Mouse (Mus musculus): ENCODE measurements around the gene Zscan26. TPM values are rescaled to one million over a fixed set of nuclear protein-coding genes. Genes with fewer than 3 reads are reported as not detected.
"Not testable (repeated sequence)": the region's sequence is repeated elsewhere in the genome, so short reads cannot be mapped to it uniquely, and the experiment has no call there.

Gene Zscan26
- total RNA-seq (2014; rRNA removed; ENCODE audit: low replicate concordance) (14.1 and 17.5 TPM in 2 replicates), polyA plus RNA-seq (2015; fragmentation: Nextera tagmentation; extraction: Ambion mirVana) (19.5 and 22.4 TPM in 2 replicates)

DNA sequence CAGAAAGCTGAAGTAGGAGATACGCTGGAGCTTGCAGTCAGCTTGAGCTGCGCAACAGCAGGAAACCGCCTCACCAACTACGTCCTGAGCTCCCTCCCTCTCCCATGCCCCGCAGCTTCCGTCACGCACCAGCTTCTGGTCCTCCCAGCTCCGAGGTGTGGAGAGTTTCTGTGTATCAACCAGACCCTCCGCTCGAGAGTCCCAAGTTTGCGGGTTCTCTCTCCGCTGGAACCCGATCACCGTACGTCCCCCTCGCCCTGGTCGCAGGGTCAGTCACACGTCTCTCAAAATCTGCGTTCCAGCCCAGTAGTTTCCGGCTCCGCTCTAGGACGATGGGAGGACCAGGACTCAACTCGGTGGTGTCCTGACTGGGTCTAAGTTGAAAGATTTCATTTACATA is at the start of gene Zscan26:
Zscan26 (minus strand) TSS at position 282 of the 400 bp plus-strand sequence.
- peak within 1 kb of the TSS; percentile 76 for H3K9ac ChIP-seq (replicated peaks; ENCODE audit: low read depth, low read length)
- H3K27ac ChIP-seq (ENCODE audit: low read depth): peak within 1 kb of the TSS; percentile 82
- H3K4me3 ChIP-seq (ENCODE audit: low read depth, low read length): peak within 1 kb of the TSS; percentile 86
- no peaks in the 10 kb centered on the region for H3K27me3 ChIP-seq (ENCODE audit: control insufficient read depth, insufficient read depth, low read length)
- under 1% methylated on average over 23 of the region's 23 CpGs for WGBS
- peak; percentile 71 for DNase-seq (ENCODE audit: low spot score)
- H3K9me3 ChIP-seq (replicated peaks; ENCODE audit: control insufficient read depth, low read length): no peaks in the 10 kb centered on the region
- peak within 1 kb of the TSS; percentile 79 for H3K4me2 ChIP-seq (ENCODE audit: low read depth, low read length)
- peaks cover 9% of the 10 kb centered on the region for H3K4me1 ChIP-seq (ENCODE audit: control insufficient read depth, insufficient read depth)
- peak; percentile 90 for ATAC-seq (ENCODE audit: insufficient read depth, low read depth)
- TF ChIP-seq EP300 (IDR thresholded peaks at IDR 0.05; ENCODE audit: low read depth): no peak
- TF ChIP-seq CTCF (IDR thresholded peaks at IDR 0.05; ENCODE audit: low read depth): no peak
- peaks cover 11% of the 10 kb centered on the region for H3K36me3 ChIP-seq (replicated peaks; ENCODE audit: control insufficient read depth, insufficient read depth, low read length)

DNA sequence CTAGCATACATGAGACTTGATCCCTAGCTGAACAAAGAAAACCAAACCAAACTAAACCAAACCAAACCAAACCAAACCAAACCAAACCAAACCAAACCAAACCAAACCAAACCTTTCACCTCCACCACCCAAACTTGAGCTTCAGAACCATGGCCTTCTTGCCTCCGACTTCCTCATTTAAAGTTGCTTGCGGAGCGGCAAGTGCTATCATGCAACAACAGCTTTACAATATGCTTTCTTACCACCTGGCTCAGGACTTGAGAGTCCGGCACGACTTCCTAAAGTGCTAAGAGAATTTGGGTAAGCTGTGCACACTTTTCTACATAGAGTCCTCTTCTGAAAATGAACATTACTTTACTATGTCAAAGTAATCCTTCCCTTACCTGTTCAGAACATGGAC is 48.8 kb upstream of the Zscan26 start:
- no peak overlapping the region for H3K4me3 ChIP-seq (ENCODE audit: low read depth, low read length)
- H3K9me3 ChIP-seq (replicated peaks; ENCODE audit: control insufficient read depth, low read length): no peaks in the 10 kb centered on the region
- no peak overlapping the region for H3K27ac ChIP-seq (ENCODE audit: low read depth)
- H3K27me3 ChIP-seq (ENCODE audit: control insufficient read depth, insufficient read depth, low read length): no peaks in the 10 kb centered on the region
- H3K4me2 ChIP-seq (ENCODE audit: low read depth, low read length): no peak overlapping the region
- H3K4me1 ChIP-seq (ENCODE audit: control insufficient read depth, insufficient read depth): 0 out of 2 replicates have a peak, but pooled peaks cover 4% of the 10 kb centered on the region
- ATAC-seq (ENCODE audit: insufficient read depth, low read depth) (no peak), DNase-seq (ENCODE audit: low spot score) (no peak)
- no peak overlapping the region for H3K9ac ChIP-seq (replicated peaks; ENCODE audit: low read depth, low read length)
- H3K36me3 ChIP-seq (replicated peaks; ENCODE audit: control insufficient read depth, insufficient read depth, low read length): no peaks in the 10 kb centered on the region
- TF ChIP-seq EP300 (IDR thresholded peaks at IDR 0.05; ENCODE audit: low read depth) (no peak), CTCF (IDR thresholded peaks at IDR 0.05; ENCODE audit: low read depth) (no peak)
- 80% methylated on average over 5 of the region's 5 CpGs for WGBS

DNA sequence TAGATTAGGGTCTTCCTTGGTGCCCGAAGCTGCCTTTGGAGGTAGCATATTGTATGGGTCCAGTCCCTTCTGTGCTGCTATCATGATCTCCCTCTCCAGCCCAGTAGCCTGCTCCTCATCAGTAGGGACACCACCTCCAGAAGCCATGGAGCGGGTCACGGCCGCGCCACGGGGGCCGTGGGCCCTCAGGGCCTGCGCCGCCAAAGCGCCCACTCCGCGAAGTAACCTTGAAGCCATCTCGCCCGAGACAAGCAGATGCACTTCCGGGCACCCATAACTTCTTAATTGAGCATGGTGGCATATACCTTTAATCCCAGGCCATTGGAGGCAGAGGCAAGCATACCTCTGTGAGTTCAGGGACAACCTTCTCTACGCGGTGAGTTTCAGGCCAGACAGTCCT is 47.7 kb upstream of the Zscan26 start, which contains the start of gene Gm11273:
Gm11273 (minus strand) TSS at position 237 of the 400 bp plus-strand sequence.
- not testable (repeated sequence) for ATAC-seq (ENCODE audit: insufficient read depth, low read depth); H3K4me3 ChIP-seq (ENCODE audit: low read depth, low read length); H3K4me2 ChIP-seq (ENCODE audit: low read depth, low read length); H3K9ac ChIP-seq (replicated peaks; ENCODE audit: low read depth, low read length); H3K9me3 ChIP-seq (replicated peaks; ENCODE audit: control insufficient read depth, low read length); H3K27ac ChIP-seq (ENCODE audit: low read depth); DNase-seq (ENCODE audit: low spot score); H3K4me1 ChIP-seq (ENCODE audit: control insufficient read depth, insufficient read depth); H3K36me3 ChIP-seq (replicated peaks; ENCODE audit: control insufficient read depth, insufficient read depth, low read length); H3K27me3 ChIP-seq (ENCODE audit: control insufficient read depth, insufficient read depth, low read length)
- 84% methylated on average over 17 of the region's 17 CpGs for WGBS

DNA sequence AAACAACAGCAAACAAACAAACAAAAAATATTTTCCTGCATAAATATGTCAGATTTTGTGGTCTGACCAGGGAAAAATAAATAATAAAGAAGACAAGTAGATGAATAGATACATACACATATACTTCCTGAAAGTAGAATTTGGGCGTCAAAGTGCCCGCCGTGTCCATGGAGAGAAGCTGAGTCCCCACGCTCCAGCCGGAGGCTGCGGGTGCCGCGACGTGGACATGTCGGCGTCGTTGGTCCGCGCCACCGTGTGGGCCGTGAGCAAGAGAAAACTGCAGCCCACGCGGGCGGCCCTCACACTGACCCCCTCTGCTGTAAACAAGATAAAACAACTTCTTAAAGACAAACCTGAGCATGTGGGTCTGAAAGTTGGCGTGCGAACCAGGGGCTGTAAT is 41.5 kb upstream of the Zscan26 start, which contains the start of gene AK157302:
AK157302 (plus strand) TSS at position 144 of the 400 bp plus-strand sequence.
- no peaks in the 10 kb centered on the region for H3K4me1 ChIP-seq (ENCODE audit: control insufficient read depth, insufficient read depth)
- no peak within 1 kb of the TSS for H3K4me3 ChIP-seq (ENCODE audit: low read depth, low read length)
- 92% methylated on average over 21 of the region's 21 CpGs for WGBS
- no peak within 1 kb of the TSS for H3K4me2 ChIP-seq (ENCODE audit: low read depth, low read length)
- H3K27me3 ChIP-seq (ENCODE audit: control insufficient read depth, insufficient read depth, low read length): no peaks in the 10 kb centered on the region
- H3K9me3 ChIP-seq (replicated peaks; ENCODE audit: control insufficient read depth, low read length): no peaks in the 10 kb centered on the region
- H3K27ac ChIP-seq (ENCODE audit: low read depth): no peak within 1 kb of the TSS
- TF ChIP-seq EP300 (IDR thresholded peaks at IDR 0.05; ENCODE audit: low read depth) (no peak), CTCF (IDR thresholded peaks at IDR 0.05; ENCODE audit: low read depth) (no peak)
- H3K9ac ChIP-seq (replicated peaks; ENCODE audit: low read depth, low read length): no peak within 1 kb of the TSS
- ATAC-seq (ENCODE audit: insufficient read depth, low read depth): no peak
- DNase-seq (ENCODE audit: low spot score): no peak
- no peaks in the 10 kb centered on the region for H3K36me3 ChIP-seq (replicated peaks; ENCODE audit: control insufficient read depth, insufficient read depth, low read length)

DNA sequence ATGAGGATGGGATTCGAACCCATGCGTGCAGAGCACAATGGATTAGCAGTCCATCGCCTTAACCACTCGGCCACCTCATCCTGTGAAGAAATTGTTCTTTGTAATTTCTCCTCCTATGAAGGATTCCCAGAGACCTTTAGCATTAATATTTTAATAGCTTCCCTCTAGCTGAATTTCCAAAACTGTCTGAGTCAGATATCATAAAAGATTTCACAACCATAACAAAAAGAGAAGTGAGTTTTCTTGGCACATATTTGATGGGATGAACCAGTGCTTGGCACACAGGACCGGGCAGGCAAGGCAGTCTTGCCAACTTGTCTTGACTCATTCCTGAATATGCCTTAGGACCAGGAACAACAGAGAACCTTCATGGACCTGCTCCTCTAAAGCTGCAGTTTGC is 39.3 kb upstream of the Zscan26 start:
- no peaks in the 10 kb centered on the region for H3K27me3 ChIP-seq (ENCODE audit: control insufficient read depth, insufficient read depth, low read length)
- no peak overlapping the region for H3K27ac ChIP-seq (ENCODE audit: low read depth)
- ATAC-seq (ENCODE audit: insufficient read depth, low read depth) (no peak), DNase-seq (ENCODE audit: low spot score) (no peak)
- 88% methylated on average over 5 of the region's 5 CpGs for WGBS
- no peak overlapping the region for H3K9ac ChIP-seq (replicated peaks; ENCODE audit: low read depth, low read length)
- no peaks in the 10 kb centered on the region for H3K36me3 ChIP-seq (replicated peaks; ENCODE audit: control insufficient read depth, insufficient read depth, low read length)
- TF ChIP-seq CTCF (IDR thresholded peaks at IDR 0.05; ENCODE audit: low read depth) (no peak), EP300 (IDR thresholded peaks at IDR 0.05; ENCODE audit: low read depth) (no peak)
- no peaks in the 10 kb centered on the region for H3K4me1 ChIP-seq (ENCODE audit: control insufficient read depth, insufficient read depth)
- H3K4me2 ChIP-seq (ENCODE audit: low read depth, low read length): no peak overlapping the region
- H3K4me3 ChIP-seq (ENCODE audit: low read depth, low read length): no peak overlapping the region
- no peaks in the 10 kb centered on the region for H3K9me3 ChIP-seq (replicated peaks; ENCODE audit: control insufficient read depth, low read length)

DNA sequence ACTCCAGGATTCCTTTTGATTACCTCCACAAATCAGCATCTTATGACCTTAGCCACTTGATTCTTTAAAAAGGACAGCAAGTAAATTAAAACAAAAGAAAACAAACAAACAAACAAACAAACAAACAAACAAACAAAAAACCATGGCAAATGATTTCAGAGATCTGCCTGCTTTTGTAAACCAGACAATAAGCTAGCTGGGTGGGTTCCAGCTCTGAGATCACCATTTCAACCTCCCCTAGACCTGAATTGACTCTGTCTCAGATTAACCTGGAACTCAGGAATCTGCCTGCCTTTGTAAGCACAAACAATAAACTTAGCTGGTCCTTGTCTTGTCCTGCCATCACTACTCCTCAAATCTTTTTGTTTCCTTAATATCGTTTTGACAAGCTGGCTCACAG is 33.4 kb upstream of the Zscan26 start:
- no peak overlapping the region for H3K9ac ChIP-seq (replicated peaks; ENCODE audit: low read depth, low read length)
- TF ChIP-seq CTCF (IDR thresholded peaks at IDR 0.05; ENCODE audit: low read depth): no peak
- no peak for TF ChIP-seq EP300 (IDR thresholded peaks at IDR 0.05; ENCODE audit: low read depth)
- H3K4me1 ChIP-seq (ENCODE audit: control insufficient read depth, insufficient read depth): no peaks in the 10 kb centered on the region
- H3K27me3 ChIP-seq (ENCODE audit: control insufficient read depth, insufficient read depth, low read length): no peaks in the 10 kb centered on the region
- no peak overlapping the region for H3K4me2 ChIP-seq (ENCODE audit: low read depth, low read length)
- H3K9me3 ChIP-seq (replicated peaks; ENCODE audit: control insufficient read depth, low read length): peaks cover 4% of the 10 kb centered on the region; the same call in 1 of the 2 replicates
- peaks cover 14% of the 10 kb centered on the region; the same call in 1 of the 2 replicates for H3K36me3 ChIP-seq (replicated peaks; ENCODE audit: control insufficient read depth, insufficient read depth, low read length)
- ATAC-seq (ENCODE audit: insufficient read depth, low read depth) (no peak), DNase-seq (ENCODE audit: low spot score) (no peak)
- no peak overlapping the region for H3K27ac ChIP-seq (ENCODE audit: low read depth)
- WGBS: 79% methylated on average over 1 of the region's 1 CpGs
- H3K4me3 ChIP-seq (ENCODE audit: low read depth, low read length): no peak overlapping the region
